Mouse (Mus musculus): Measurements from ENCODE around the gene Samd13.

Gene Samd13

GRCm38 (mm10) chr3:146616533-146617283 lies 68.7 kb downstream of the Samd13 start:
- in situ Hi-C loops (cut with MboI, MseI) = no loop called here

DNA sequence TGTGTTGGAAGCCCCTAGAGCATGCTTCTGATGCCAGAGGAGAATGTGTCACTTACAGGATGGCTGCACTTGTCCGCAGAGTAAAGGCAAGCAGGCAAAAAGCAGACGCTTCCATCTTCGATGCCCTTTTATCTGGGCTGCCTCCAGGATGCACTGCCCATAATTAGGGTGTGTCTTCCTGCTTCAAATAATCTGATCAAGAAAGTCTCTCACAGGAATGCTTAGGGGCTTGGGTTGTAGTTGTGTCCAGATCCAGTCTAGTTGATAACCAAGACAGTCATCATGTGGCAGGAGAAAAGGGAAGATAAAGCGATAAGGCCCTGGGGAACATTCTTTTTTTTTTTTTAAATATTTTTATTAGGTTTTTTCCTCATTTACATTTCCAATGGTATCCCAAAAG lies 69.9 kb downstream of the Samd13 start, which contains the start of gene Dnase2b:
Gene Dnase2b (minus strand): TSS at position 101 of the 400 bp plus-strand sequence.
- in situ Hi-C loops (cut with MboI, MseI) = no loop called here

DNA sequence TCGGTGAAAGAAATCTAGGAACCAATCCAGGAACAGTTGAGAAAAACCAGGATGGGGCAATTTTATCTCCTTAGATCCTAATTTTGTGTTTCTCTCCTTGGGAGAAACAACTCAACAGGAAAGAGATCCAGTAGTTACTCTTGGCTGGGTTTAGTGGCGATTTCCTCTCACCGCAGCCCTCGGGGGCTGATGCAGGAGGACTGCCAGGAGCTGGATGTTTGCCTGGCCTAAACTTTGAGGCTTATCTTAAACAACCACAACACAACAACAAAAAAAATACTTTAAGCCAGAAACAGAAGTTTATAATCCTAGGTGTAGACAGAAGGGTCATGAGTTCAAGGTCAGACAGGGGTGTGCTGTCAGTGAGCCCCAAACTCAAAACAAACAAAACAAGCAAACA lies 73.6 kb downstream of the Samd13 start:
- in situ Hi-C loops (cut with MboI, MseI) = no loop called here

- in situ Hi-C loops (cut with MboI, MseI) = no loop called here
Observed at GRCm38 (mm10) chr3:146611261-146611660, 74.1 kb downstream of the Samd13 start.

GRCm38 (mm10) chr3:146610322-146610721 lies 75.1 kb downstream of the Samd13 start:
- in situ Hi-C loops (cut with MboI, MseI) = no loop called here

GRCm38 (mm10) chr3:146607368-146607767 lies 78.0 kb downstream of the Samd13 start:
- in situ Hi-C loops (cut with MboI, MseI) = no loop called here

DNA sequence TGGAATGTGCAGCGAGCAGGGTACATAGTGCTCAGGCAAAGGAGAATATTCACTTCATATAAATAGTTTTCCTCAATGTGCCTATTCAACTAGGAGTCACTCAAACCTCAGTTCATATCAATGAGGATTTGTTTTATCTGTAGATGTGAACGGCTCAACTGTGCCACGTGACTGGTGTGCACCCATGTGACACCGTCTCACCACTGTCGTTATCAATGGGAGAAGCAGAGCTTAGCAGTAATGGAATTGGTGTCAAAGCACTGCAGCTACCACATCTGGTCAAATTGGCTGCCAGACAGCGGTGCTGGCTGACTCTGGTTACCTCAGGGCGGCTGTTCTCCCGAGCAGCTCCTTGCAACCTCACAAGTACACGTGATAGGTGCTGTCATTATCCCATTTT lies 80.7 kb downstream of the Samd13 start:
- in situ Hi-C loops (cut with MboI, MseI) = no loop called here

- in situ Hi-C loops (cut with MboI, MseI) = no loop called here
Observed at GRCm38 (mm10) chr3:146602531-146602930, 82.9 kb downstream of the Samd13 start.

GRCm38 (mm10) chr3:146601205-146601604 lies 84.2 kb downstream of the Samd13 start:
- in situ Hi-C loops (cut with MboI, MseI) = no loop called here

- in situ Hi-C loops (cut with MboI, MseI) = no loop called here
Observed at GRCm38 (mm10) chr3:146599198-146599900, 86.0 kb downstream of the Samd13 start.

DNA sequence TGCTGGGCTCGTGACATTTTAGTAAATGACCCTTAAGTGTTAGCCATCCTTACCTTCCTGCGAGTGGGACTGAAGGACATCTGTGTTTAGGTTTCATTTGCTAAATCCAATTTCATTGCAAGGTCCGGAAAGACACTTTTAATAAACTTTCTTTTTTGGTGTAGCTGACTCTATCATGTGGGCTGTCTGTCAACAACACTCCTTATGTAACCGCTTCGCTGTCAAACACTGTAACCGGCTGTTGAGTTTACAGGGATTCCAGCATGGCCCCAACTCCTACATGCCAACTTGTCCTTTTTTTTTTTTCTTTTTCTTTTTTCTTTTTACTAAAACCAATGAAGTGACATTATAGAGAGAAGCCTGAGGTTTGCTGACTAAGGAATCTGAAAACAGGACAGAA lies 87.0 kb downstream of the Samd13 start:
- in situ Hi-C loops (cut with MboI, MseI) = no loop called here

GRCm38 (mm10) chr3:146596864-146597263 lies 88.5 kb downstream of the Samd13 start:
- in situ Hi-C loops (cut with MboI, MseI) = no loop called here

DNA sequence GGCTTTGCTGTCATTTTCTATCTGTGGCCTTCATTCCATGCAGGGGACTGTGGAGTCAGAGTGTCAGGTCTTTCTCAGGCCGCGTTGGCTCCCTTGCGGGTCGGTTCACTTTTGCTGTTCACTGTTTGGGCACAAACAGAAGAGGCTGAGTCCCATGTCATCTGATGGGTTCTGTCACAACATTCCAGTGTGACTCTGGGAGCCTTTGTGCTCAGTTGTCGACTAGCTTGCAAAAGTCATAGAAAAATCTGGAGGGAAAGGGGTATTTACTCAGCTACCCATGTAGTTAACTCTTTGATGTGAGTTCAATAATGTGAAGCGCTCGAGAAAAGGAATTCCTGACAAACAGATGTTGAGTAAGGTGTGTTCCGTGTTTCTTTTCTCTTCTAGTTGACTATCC lies 89.0 kb downstream of the Samd13 start:
- in situ Hi-C loops (cut with MboI, MseI) = no loop called here

- in situ Hi-C loops (cut with MboI, MseI) = no loop called here
Observed at GRCm38 (mm10) chr3:146595440-146595839, 90.0 kb downstream of the Samd13 start.

Data from regulatory T cell (primary cell).